Mouse (Mus musculus): ENCODE measurements around the gene Tbc1d13.

Gene Tbc1d13

GRCm38 (mm10) chr2:30133613-30134377 is at the start of gene Tbc1d13:
Gene Tbc1d13 (plus strand): TSS chr2:30133746.
- DNase-seq = peak; percentile 98 to 99

DNA sequence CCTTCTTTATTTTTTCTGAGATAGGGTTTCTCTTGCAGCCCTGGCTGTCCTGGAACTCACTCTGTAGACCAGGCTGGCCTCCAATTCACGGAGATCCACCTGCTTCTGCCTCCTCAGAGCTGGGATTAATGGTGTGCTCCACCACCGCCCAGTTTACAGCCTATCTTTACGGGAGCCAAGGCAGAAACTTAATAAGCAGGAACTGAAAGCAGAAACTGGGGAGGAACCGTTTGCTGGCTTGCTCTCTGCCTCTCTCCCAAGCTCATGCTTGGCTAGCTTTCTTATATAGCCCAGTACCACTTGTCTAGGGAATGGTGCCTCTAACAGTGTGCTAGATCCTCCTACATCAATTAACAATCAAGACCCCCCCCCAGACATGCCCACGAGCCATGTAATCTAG is 49.4 kb upstream of the Tbc1d13 start:
- DNase-seq = no peak

- DNase-seq = no peak
These were observed 48.9 kb upstream of the Tbc1d13 start for GRCm38 (mm10) chr2:30084632-30085031.

GRCm38 (mm10) chr2:30087310-30087709 is 46.2 kb upstream of the Tbc1d13 start:
- DNase-seq = no peak

- no peak for DNase-seq
These were observed 42.0 kb upstream of the Tbc1d13 start for GRCm38 (mm10) chr2:30091521-30091920.

DNA sequence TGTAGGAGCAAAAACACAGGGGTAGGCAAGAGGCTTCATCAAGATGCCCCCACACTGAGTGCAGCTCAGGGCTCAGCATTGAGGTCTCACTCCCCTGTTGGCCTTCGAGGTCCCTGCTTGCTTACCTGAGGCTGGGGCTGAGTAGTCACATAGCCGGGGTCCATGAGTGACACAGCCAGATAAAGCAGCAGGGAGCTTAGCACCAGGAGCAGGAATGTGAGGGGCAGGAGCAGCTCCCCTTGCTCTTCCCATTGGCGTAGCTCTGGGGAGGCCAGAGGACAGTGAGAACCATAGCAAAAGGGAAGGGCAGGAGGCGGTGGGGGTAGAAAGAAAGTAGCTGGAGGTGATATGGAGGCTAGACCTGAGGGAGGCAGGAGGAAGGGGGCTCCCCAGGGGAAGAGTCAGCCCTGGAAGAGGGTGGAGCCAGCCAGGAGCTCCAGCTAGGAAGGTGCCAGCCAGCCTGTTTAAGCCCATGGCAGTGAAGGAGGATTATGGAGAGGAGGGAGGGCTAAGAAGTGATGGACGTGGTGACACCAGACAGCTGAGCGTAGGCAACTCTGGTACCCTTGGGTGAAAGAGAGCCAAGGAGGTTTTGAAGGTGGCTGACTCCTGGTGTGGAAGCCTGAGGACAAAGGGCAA is 41.1 kb upstream of the Tbc1d13 start:
- no peak for DNase-seq

DNA sequence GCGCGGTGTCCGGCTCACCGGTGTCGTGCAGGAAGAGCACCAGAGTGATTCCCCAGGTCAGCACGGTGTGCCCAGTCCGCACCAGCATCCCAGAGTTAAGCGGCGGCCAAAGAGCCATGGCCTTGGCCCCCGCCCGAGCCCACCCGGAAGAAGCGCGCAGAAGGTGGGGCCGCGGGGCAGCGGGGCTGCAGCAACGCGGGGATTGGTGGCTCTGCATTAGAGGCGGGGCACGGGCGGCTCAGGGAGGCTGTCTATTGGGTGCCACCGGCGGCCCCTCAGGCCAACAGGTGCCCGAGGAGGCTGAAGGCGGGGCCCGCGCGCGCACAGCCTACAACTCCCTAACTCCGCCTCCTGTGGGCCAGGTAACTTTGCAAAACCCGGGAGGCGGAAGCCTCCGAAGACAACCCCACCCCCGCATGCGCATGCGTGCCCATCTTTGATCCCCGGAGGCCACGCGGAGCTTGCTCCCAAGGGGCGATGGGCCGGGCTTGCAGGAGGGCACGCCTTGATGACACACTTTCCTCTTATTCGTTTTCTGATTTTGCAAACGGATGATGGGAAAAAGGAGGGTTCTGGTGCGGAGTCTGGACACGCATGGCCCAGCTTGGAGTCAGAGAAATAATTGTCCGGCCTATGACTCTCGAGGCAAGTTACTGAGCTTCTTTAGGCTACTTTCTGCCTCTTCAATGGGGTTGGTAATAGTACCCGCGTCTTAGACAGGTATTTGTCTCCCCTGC is 39.9 kb upstream of the Tbc1d13 start, which contains the start of gene Zdhhc12:
Gene Zdhhc12 (minus strand): TSS at position 178 of the 737 bp plus-strand sequence.
- DNase-seq = peak; percentile 99 to 100

DNA sequence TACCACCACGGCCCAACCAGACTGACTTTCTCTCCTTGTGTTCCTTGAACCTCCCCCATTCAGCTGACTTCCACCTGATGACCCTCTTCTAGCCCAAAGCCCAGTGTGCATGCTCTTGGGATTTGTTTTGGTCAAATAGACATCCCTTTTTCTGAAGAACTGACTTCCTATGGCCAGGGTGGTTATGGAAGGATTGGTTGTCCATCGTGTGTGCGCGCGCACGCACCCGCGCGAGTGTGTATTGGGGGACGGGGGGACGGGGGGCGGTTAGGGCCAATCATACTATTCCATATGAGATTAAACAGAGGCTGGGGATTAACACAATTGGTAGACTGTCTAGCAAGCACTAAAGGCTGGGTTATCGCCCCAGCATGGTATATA is 39.3 kb upstream of the Tbc1d13 start:
- no peak for DNase-seq

DNA sequence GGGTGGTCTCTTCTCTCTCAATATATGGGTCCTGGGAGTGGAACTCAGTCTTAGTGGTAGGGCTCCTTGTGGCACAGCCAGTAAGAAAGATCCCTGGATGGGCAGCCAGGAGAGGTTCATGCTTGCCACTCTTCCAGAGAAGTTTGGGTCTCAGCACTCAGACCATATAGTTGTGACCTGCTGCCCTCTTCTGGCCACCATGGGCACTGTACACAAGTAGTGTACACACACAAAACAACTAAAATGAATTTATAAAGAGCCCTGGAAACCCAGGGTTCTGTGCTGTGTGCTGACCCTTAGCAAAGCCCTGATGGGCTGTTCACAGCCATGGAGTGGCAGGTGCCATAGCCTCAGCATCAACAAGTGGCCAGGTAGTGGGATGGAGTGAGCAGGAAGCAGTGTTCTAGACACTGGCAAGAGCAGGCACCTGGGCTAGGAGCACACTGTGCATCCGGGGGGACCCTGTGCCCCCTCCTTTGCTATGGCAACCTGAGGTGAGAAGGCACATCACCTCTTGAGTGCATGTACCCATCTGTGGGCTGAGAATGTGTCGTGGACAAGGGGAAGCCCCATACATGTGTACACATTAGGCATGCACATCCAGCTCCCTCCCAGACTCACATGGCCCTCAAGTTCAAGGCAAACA is 37.5 kb upstream of the Tbc1d13 start:
- peak in 1 of 2 experiments; percentile 35 for DNase-seq

DNA sequence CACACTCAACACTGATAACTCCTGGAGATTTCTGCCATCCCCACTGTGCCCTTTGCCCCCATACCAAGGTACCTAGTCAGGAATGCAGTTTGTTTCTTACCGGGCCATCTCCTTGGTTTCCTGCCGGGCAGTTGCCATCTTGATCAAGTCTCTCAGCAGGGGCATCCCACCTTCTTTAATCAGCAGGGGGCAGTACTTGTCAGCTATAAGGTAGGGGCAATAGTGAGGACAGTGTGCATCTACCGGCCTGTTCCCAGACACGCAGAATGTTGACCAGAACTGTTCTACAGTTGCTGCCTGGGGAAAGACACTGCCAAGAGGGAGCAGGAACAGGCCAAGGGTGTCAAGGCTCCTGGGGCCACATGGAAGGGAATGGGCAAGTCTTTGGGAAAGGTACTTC is 33.3 kb upstream of the Tbc1d13 start:
- DNase-seq = no peak

- DNase-seq = peak in 1 of 2 experiments; percentile 34
These were observed 27.2 kb upstream of the Tbc1d13 start for GRCm38 (mm10) chr2:30106364-30106763.

DNA sequence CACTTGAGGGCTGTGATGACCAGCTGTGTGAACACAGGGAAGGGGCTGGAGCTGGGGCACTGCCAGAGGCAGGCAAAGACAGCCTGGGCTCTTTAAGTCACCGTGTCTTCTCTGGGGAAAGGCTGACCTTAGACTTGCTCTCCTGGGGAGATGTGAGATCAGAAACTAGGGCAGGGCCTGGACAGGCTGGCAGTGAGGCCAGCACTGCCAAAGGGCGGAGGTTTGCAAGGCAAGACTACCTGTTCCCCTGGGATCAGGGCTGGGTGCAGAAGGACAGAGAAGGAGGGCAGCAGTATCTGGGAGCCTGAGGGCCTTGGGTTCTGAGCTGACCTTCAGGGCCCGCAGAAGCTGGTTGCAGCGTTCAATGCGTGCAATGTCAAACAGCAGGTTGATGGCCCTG is 25.9 kb upstream of the Tbc1d13 start:
- no peak for DNase-seq

DNA sequence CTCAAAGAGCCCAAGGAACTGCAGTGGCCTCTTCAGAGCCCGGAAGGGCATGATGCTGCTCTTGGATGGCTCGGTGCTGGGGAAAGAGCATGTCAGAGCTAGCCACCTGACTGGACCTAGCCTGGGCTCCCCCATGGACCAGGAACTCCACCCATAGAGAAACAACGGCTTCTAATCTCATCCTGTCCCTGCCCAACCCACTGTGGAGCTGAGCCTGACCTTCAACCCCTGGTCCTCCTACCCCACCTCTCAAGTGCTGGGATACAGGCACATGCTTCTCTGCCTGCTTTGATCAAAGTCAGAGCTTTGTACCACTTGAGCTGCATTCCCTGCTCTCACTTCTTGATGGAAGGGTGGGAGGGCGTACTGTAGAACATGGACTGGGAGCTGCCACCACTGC is 25.3 kb upstream of the Tbc1d13 start:
- no peak for DNase-seq

GRCm38 (mm10) chr2:30111500-30111899 is 22.0 kb upstream of the Tbc1d13 start:
- no peak for DNase-seq

DNA sequence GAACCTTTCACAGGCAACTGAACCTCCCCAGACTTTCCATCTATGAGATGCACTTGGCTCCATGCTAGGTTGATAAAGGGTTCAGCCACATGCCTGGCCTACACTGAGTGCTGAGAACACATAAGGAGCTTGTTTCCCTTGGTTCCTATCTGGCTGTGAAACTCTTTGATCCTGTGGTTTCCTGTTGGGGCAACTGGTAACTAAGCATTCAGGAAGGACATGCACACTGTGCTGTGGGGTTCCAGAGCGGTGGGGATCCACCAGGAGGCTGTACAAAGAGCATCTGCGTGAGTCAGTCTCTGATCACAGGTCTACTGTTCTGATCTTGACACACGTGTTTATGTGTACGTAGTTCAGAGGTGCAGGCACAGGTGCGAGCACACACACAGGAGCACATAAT is 21.0 kb upstream of the Tbc1d13 start:
- DNase-seq = no peak

DNA sequence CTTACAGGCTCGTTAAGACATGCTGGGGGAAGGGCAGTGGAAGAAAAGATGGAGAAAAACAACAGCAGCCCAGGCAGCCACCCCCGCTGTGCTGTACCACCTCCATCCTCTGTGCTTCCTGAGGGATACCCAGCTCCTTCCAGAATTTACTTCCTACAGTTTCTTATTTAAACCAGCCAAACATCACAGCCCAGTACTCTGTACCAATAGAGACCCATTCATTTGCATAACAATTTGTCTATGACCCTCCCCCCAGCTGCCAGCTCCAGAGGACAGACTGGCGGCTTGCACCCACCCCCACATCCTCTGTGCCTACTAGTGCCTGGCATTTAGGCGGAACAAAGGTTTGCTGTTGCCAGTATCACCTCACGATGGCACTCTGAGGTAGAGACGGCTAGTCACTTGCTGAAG is 13.9 kb upstream of the Tbc1d13 start:
- peak; percentile 47 to 73 for DNase-seq

GRCm38 (mm10) chr2:30120269-30120668 is 13.3 kb upstream of the Tbc1d13 start:
- no peak for DNase-seq

- DNase-seq = no peak
These were observed 10.8 kb upstream of the Tbc1d13 start for GRCm38 (mm10) chr2:30122766-30123165.

DNA sequence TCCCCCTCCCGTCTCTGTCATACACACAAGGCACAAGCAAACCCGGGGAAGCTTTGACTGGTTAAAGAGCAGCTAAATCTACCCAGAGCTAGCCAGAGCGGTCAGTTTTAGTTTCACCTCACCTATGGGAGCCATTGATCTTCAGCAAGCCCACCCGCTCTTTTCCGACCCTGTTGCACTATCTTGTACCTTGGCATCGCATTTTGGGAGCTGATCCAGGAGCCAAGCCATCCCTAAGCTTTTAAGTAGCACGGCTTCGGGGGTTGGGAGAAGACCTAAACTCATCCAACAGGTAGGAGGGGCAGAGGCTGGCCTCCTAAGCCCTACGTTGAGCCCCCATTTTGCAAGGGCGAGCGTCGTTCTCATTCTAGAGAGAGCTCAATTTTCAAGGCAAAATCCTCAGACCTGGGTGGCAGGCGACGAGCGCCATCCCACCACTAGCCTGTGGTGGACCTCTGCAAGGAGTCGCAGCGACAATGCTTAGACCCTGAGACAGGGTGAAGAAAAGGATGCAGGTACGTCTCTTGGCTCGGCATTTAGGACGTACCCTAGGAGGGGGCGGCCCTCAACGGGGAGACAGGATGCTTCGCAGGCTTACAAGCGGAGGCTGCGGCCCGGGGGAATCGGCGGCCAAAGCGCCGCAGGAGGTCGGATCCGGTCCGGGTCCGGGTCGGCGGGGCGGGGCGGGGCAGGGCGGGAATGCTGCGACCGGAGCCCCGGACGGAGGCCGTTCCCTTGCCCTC is 9.6 kb upstream of the Tbc1d13 start:
- no peak for DNase-seq

DNA sequence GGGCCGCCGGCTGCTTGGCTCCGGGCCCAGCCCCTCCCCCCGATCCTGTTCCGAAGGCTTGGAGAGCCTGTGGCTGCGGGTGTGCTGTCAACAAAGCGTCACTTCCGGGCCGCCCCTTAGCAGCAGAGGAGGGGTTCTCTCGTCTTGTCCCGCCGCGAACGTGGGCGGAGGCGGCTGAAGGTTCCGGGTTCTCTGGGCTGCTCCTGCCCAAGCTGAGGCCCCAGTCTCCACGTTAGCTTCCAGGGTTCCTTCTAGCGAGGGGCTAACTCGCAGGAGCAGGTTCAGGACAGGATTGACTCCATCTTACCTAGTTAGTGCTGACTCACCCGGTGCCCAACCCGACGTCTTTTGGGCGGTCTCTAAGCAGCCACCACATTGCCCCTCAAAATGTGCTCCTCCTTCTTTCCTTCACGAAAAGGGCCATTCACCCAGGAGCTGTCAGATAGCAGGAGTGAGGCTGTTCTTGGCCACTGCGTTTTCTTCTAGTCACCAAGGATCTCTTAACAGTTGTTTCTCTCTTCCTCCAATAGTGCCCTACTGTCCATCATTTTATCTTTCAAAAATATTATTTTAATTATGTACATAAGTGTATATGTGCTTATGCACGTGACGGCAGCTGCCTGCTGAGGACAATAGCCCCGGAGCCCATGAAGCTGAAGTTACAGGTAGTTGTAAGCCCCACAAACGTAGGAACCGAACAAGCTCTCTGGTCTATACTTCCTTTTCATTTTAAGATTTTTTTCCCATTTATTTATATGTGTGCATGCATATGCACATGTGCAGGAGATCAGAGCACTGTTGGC is 8.9 kb upstream of the Tbc1d13 start, which contains the start of gene Zer1:
Gene Zer1 (minus strand): TSS at position 114 of the 803 bp plus-strand sequence.
- DNase-seq = peak; percentile 87 to 90

DNA sequence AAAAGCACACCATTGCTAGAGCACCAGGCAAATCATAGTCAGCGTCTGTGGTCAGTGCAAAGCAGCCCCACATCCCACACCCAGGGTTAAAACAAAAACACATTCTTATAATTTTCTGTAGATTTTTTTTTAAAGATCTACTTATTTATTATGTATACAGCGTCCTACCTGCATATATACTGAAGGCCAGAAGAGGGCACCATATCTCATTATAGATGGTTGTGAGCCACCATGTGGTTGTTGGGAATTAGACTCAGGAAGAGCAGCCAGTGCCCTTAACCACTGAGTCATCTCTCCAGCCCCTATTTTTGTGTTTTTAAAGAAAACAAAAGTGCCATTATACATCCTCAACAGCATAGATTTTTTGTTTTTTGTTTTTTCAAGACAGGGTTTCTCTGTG is 4.8 kb upstream of the Tbc1d13 start:
- DNase-seq = no peak

Data from thymus, adult 18-20 months (tissue).